Mouse (Mus musculus) neural tube, embryonic 11.5 days (tissue): ENCODE measurements at regions not wholly inside any gene's neighbourhood (a gene's known extent, or its start where the extent isn't known, plus 50 kb on each side); places are given as distances from the start of the nearest gene placed in this dataset.

ENCODE experiments used
- ATAC-seq: fragments of 200-750 bp; cut with Nextera tagmentation; 2 replicates; pipeline ENCODE4 v1.8.0; 2017; ENCODE audit warnings: moderate number of reproducible peaks, mild to moderate bottlenecking, moderate TSS enrichment, moderate library complexity; ENCODE audit not compliant: insufficient read depth, low FRiP score, low TSS enrichment
- DNase-seq: peaks from one replicate; pipeline ENCODE4 v3.0.0-alpha.2; 2015; ENCODE audit warnings: low spot score
- H3K27ac ChIP-seq: fragments of 300-500 bp; sonication (generic); 2 replicates; pipeline ENCODE4 v1.5.1; 2014; ENCODE audit warnings: low read depth, mild to moderate bottlenecking, low read length
- H3K27me3 ChIP-seq: fragments of 300-500 bp; sonication (generic); 2 replicates; pipeline ENCODE4 v1.6.1; 2014; ENCODE audit warnings: mild to moderate bottlenecking, low read length, mixed read lengths; ENCODE audit not compliant: control insufficient read depth, insufficient read depth
- H3K36me3 ChIP-seq: fragments of 300-500 bp; sonication (generic); 2 replicates; pipeline ENCODE4 v1.6.1; 2014; ENCODE audit warnings: mild to moderate bottlenecking, low read length, moderate library complexity, mixed read lengths; ENCODE audit not compliant: control insufficient read depth, insufficient read depth
- H3K4me1 ChIP-seq: fragments of 300-500 bp; sonication (generic); 2 replicates; pipeline ENCODE4 v1.6.1; 2014; ENCODE audit warnings: low read length, mixed read lengths; ENCODE audit not compliant: control insufficient read depth, insufficient read depth
- H3K4me2 ChIP-seq: fragments of 300-500 bp; sonication (generic); 2 replicates; pipeline ENCODE4 v1.6.1; 2014; ENCODE audit warnings: low read depth, mild to moderate bottlenecking, moderate library complexity
- H3K4me3 ChIP-seq: fragments of 300-500 bp; sonication (generic); 2 replicates; pipeline ENCODE4 v1.5.1; 2014; ENCODE audit warnings: low read depth, low read length
- H3K9ac ChIP-seq: fragments of 300-500 bp; sonication (generic); 2 replicates; pipeline ENCODE4 v1.6.1; 2014; ENCODE audit warnings: mild to moderate bottlenecking, low read length
- H3K9me3 ChIP-seq: fragments of 300-500 bp; sonication (generic); 2 replicates; pipeline ENCODE4 v1.6.1; 2016; ENCODE audit warnings: low read length; ENCODE audit not compliant: control insufficient read depth
- WGBS: fragments of 180-500 bp; shearing (Covaris S2); extraction: QIAGEN DNeasy Blood & Tissue Kit; methylation state at CpG from one replicate; pipeline ENCODE4 v1.1.7; 2014; 5-methylcytosine and 5-hydroxymethylcytosine counted together

DNA sequence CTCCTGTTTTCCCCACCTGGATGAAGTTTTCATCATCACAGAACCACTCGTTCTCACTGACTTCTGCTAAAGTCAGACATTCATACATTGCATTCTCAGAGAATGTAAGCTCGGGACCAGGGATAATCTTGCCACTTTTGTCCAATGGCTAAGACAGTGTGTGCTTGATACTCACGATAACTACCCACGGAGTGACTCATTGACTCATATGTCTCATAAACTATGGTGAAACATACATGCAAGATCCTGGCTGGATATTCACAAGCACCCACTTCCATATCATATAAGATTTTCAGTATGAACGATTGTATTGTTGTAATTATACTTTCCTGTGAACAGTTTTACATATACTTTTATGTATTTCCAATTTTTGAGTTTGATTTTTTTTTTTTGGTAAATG, 560.5 kb upstream of the Btbd3 start:
- Histone ChIP-seq H3K9ac (no peak overlapping the region), H3K36me3 (no peaks in the 10 kb centered on the region), H3K4me3 (no peak overlapping the region), H3K27ac (no peak overlapping the region), H3K9me3 (no peaks in the 10 kb centered on the region), H3K4me1 (no peaks in the 10 kb centered on the region), H3K27me3 (peaks cover 13% of the 10 kb centered on the region), H3K4me2 (no peak overlapping the region)
- 93% methylated on average over 5 of the region's 5 CpGs for WGBS
- ATAC-seq (no peak), DNase-seq (no peak)

GRCm38 (mm10) chr2:137694020-137694419, 562.3 kb upstream of the Btbd3 start:
- WGBS: 76% methylated on average over 3 of the region's 3 CpGs
- H3K9me3 ChIP-seq: no peaks in the 10 kb centered on the region

DNA sequence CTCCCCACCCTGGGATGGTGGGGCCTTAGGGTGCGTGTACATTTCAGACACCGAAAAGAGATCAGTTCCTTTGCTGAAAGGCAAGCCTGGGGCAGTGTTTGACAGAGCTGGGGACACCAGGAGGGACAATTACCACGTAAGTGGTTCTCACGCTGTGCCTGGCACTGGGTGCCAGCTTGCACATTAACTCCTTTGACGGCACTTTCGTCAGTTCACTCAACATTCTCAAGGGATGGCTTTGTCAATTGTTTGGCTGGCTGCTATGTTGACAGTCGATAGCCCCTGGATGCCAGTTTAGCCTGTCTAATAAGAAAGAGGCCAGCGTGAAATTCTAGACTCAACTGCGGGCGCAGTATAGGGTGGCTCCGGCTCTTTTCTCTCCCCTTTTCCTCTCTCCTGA, 569.2 kb upstream of the Btbd3 start:
- no peaks in the 10 kb centered on the region for H3K4me1 ChIP-seq
- no peak overlapping the region for H3K9ac ChIP-seq
- H3K4me2 ChIP-seq: no peak overlapping the region
- H3K27me3 ChIP-seq: no peaks in the 10 kb centered on the region
- 76% methylated on average over 11 of the region's 11 CpGs for WGBS
- H3K9me3 ChIP-seq: no peaks in the 10 kb centered on the region
- ATAC-seq (no peak), DNase-seq (no peak)
- H3K36me3 ChIP-seq: no peaks in the 10 kb centered on the region
- no peak overlapping the region for H3K27ac ChIP-seq
- no peak overlapping the region for H3K4me3 ChIP-seq

More at GRCm38 (mm10) chr2:137694020-137694419, 562.3 kb upstream of the Btbd3 start:
- peaks cover 5% of the 10 kb centered on the region; the same call in 1 of the 2 replicates for H3K27me3 ChIP-seq
- H3K27ac ChIP-seq: no peak overlapping the region
- ATAC-seq (no peak), DNase-seq (no peak)
- no peak overlapping the region for H3K4me3 ChIP-seq
- H3K36me3 ChIP-seq: no peaks in the 10 kb centered on the region
- H3K9ac ChIP-seq: no peak overlapping the region
- no peak overlapping the region for H3K4me2 ChIP-seq
- H3K4me1 ChIP-seq: no peaks in the 10 kb centered on the region

GRCm38 (mm10) chr2:137686735-137687134, 569.6 kb upstream of the Btbd3 start:
- no peak for DNase-seq
- 80% methylated on average over 4 of the region's 4 CpGs for WGBS

GRCm38 (mm10) chr2:137681762-137682161, 565.3 kb upstream of the Jag1 start:
- no peak for ATAC-seq

More at GRCm38 (mm10) chr2:137686735-137687134, 569.6 kb upstream of the Btbd3 start:
- ATAC-seq: no peak
- Histone ChIP-seq H3K27me3 (no peaks in the 10 kb centered on the region), H3K4me3 (no peak overlapping the region), H3K9me3 (no peaks in the 10 kb centered on the region), H3K36me3 (no peaks in the 10 kb centered on the region), H3K4me1 (no peaks in the 10 kb centered on the region), H3K9ac (no peak overlapping the region), H3K27ac (no peak overlapping the region), H3K4me2 (no peak overlapping the region)

DNA sequence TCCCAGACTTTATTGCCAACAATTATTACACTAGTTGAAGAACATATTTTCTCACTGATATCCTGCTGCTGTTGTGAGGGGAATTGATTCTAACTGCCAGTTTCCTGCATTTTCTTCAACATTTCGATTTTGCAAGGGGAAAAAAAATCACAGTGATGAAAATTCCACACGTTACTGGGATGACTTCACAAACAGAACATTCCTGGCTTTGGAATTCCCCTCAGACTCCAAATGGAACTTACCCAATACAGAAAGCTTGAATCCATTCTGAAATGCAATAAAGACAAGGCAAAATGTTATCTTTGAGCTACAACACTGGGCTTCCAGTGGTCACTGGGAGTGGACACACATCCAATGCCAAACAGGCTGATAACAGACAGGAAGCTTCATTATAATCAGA, 546.7 kb upstream of the Jag1 start:
- WGBS: 68% methylated on average over 2 of the region's 2 CpGs
- DNase-seq: no peak
- Histone ChIP-seq H3K4me1 (no peaks in the 10 kb centered on the region), H3K36me3 (no peaks in the 10 kb centered on the region), H3K9ac (no peak overlapping the region), H3K27me3 (no peaks in the 10 kb centered on the region), H3K4me3 (no peak overlapping the region), H3K4me2 (no peak overlapping the region), H3K9me3 (no peaks in the 10 kb centered on the region), H3K27ac (no peak overlapping the region)
- ATAC-seq: no peak

More at GRCm38 (mm10) chr2:137681762-137682161, 565.3 kb upstream of the Jag1 start:
- no peak overlapping the region for H3K4me3 ChIP-seq
- no peak overlapping the region for H3K9ac ChIP-seq
- H3K9me3 ChIP-seq: no peaks in the 10 kb centered on the region
- H3K4me2 ChIP-seq: no peak overlapping the region
- no peak for DNase-seq
- H3K36me3 ChIP-seq: no peaks in the 10 kb centered on the region
- WGBS: 94% methylated on average over 1 of the region's 1 CpGs
- no peaks in the 10 kb centered on the region for H3K27me3 ChIP-seq
- H3K4me1 ChIP-seq: no peaks in the 10 kb centered on the region
- H3K27ac ChIP-seq: no peak overlapping the region

GRCm38 (mm10) chr2:137662216-137662615, 545.8 kb upstream of the Jag1 start:
- DNase-seq (no peak), ATAC-seq (no peak)
- Histone ChIP-seq H3K9ac (no peak overlapping the region), H3K9me3 (no peaks in the 10 kb centered on the region), H3K4me3 (no peak overlapping the region), H3K4me2 (no peak overlapping the region), H3K27ac (no peak overlapping the region), H3K27me3 (no peaks in the 10 kb centered on the region), H3K4me1 (no peaks in the 10 kb centered on the region), H3K36me3 (no peaks in the 10 kb centered on the region)
- 84% methylated on average over 2 of the region's 2 CpGs for whole genome bisulfite sequencing

DNA sequence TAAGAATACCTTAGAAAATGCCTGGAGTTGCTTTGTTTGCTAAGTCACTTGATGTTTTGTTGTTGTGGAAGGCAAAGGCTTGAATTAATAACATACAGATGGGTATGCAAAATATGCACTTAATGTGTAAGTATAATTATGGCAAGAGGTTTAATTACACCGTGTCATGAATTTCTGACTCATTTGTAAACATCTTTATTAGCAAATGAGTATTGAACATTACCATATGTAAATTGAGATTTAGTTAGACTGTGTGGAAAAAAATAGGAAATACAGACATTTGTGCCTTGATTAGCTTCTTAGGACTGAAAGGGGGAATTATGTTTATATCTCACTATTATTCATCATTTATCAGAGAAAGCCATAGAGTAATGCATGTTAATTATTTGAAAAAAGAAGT, 544.0 kb upstream of the Jag1 start:
- no peaks in the 10 kb centered on the region for H3K36me3 ChIP-seq
- WGBS: 85% methylated on average over 1 of the region's 1 CpGs
- DNase-seq: no peak

DNA sequence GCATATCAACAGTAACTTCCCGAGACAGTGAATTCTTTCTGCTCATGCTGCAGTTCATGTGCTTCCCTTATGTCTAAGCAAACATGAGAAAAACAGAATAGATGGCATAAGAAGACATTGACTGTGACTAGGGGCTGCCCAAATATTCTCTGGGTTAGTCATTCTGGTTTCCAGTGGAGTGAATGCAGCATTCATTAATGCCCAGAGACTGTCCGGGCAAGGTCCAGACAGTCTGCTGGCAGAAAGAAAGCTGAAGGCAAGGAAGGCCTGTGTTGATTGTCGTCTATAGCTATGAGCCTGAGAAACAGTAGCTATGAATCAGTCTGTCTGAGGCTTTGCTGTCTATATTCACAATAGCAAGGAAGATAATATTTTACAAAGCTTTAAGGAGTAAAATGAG, 537.9 kb upstream of the Jag1 start:
- no peaks in the 10 kb centered on the region for H3K9me3 ChIP-seq
- no peak overlapping the region for H3K4me3 ChIP-seq
- no peak overlapping the region for H3K27ac ChIP-seq
- H3K9ac ChIP-seq: no peak overlapping the region
- no peaks in the 10 kb centered on the region for H3K4me1 ChIP-seq
- WGBS: 82% methylated on average over 3 of the region's 3 CpGs
- no peak for DNase-seq
- no peaks in the 10 kb centered on the region for H3K36me3 ChIP-seq
- ATAC-seq: no peak
- H3K27me3 ChIP-seq: no peaks in the 10 kb centered on the region
- no peak overlapping the region for H3K4me2 ChIP-seq

More for the DNA sequence above, 544.0 kb upstream of the Jag1 start:
- H3K4me3 ChIP-seq: no peak overlapping the region
- H3K9me3 ChIP-seq: no peaks in the 10 kb centered on the region
- no peaks in the 10 kb centered on the region for H3K4me1 ChIP-seq
- no peak overlapping the region for H3K4me2 ChIP-seq
- no peak overlapping the region for H3K9ac ChIP-seq
- no peak for ATAC-seq
- no peaks in the 10 kb centered on the region for H3K27me3 ChIP-seq
- H3K27ac ChIP-seq: no peak overlapping the region
